Mouse (Mus musculus) neural tube, embryonic 14.5 days (tissue): ENCODE results near the gene Ppm1e. TPM values are rescaled to one million over a fixed set of nuclear protein-coding genes. Genes with fewer than 3 reads are reported as not detected.
A peak's percentile ranks its signal among the peaks of the same experiment; 100 is the strongest.

Experiments used
- ATAC-seq: fragments of 200-750 bp; cut with Nextera tagmentation; 2 replicates; pipeline ENCODE4 v1.8.0; 2017; ENCODE audit warnings: low read depth, mild to moderate bottlenecking, moderate TSS enrichment, moderate library complexity
- H3K27ac ChIP-seq: fragments of 300-500 bp; sonication (generic); 2 replicates; pipeline ENCODE4 v1.5.1; 2014; ENCODE audit warnings: low read depth, mild to moderate bottlenecking, control low read depth, low read length, moderate library complexity, mixed read lengths
- H3K27me3 ChIP-seq: fragments of 300-500 bp; sonication (generic); 2 replicates; pipeline ENCODE4 v1.6.1; 2014; ENCODE audit warnings: low read length; ENCODE audit not compliant: control insufficient read depth, insufficient read depth
- H3K36me3 ChIP-seq: fragments of 300-500 bp; sonication (generic); 2 replicates; pipeline ENCODE4 v1.6.1; 2014; ENCODE audit warnings: low read length, mixed read lengths; ENCODE audit not compliant: control insufficient read depth, insufficient read depth
- H3K4me1 ChIP-seq: fragments of 300-500 bp; sonication (generic); 2 replicates; pipeline ENCODE4 v1.6.1; 2014; ENCODE audit warnings: low read length; ENCODE audit not compliant: control insufficient read depth, insufficient read depth
- H3K4me2 ChIP-seq: fragments of 300-500 bp; sonication (generic); 2 replicates; pipeline ENCODE4 v1.6.1; 2014; ENCODE audit warnings: mild to moderate bottlenecking, low read depth, low read length, control low read depth
- H3K4me3 ChIP-seq: fragments of 300-500 bp; sonication (generic); 2 replicates; pipeline ENCODE4 v1.5.1; 2014; ENCODE audit warnings: low read depth, low read length, control low read depth, mixed read lengths
- H3K9ac ChIP-seq: fragments of 300-500 bp; sonication (generic); replicated peaks from 2 replicates; pipeline ENCODE4 v1.6.1; 2014; ENCODE audit warnings: low read depth, mild to moderate bottlenecking, control low read depth, low read length, mixed read lengths
- H3K9me3 ChIP-seq: fragments of 300-500 bp; sonication (generic); 2 replicates; pipeline ENCODE4 v1.6.1; 2016; ENCODE audit warnings: low read length; ENCODE audit not compliant: control insufficient read depth
- WGBS: fragments of 180-500 bp; shearing (Covaris S2); extraction: QIAGEN DNeasy Blood & Tissue Kit; methylation state at CpG from one replicate; pipeline ENCODE4 v1.1.7; 2014; 5-methylcytosine and 5-hydroxymethylcytosine counted together
- polyA plus RNA-seq: library from polyadenylated mRNA; unstranded; fragments of >200 nt; fragmentation: Nextera tagmentation; extraction: Ambion mirVana; gene quantifications from 2 replicates; pipeline ENCODE4 v1.2.1, GENCODE M21; 2014

Gene Ppm1e
- polyA plus RNA-seq, 1 experiment from 2014 or later, result 40.2 TPM

DNA sequence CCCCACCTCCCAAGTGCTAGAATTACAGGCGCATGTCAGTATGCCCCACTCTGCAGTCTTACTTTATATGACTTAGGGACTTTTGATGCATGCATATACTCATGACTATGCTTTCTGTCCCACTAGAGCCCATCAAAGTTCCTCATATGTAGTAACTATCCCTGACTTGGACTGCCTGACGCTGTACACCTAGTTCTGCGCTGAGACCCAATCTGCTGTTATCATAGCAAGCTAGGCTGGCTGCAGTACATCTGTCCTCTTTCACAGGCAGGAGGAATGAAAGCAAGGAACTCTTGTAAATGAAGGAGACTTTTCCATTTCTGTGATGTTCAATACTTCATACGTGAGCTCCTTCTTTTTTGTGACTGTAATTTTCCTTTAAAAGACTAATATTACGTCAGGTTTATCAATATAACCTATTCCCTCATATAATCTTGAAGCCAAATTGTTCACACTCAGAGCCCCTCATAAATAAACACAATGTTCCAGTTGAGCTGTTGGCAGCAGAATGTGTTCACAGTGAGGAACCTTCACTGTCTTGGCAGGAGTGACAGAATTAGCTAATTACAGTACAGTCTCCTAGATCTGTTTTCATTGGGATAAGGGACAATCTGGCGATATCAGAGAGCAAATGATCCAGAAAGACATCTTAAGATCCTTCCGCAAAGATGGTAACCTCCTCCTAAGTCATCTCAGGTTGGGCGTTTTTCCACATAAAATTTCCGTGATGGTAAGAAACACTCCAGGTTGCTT, 39.7 kb downstream of the Ppm1e start:
- Histone ChIP-seq H3K4me1 (no peaks in the 10 kb centered on the region), H3K27me3 (no peaks in the 10 kb centered on the region), H3K9ac (no peak overlapping the region), H3K4me2 (no peak overlapping the region), H3K4me3 (no peak overlapping the region), H3K36me3 (no peaks in the 10 kb centered on the region), H3K27ac (peak overlapping the region; percentile 35; the same call in 1 of the 2 replicates), H3K9me3 (no peaks in the 10 kb centered on the region)
- WGBS, result 78% methylated on average over 9 of the region's 9 CpGs
- ATAC-seq, result no peak

DNA sequence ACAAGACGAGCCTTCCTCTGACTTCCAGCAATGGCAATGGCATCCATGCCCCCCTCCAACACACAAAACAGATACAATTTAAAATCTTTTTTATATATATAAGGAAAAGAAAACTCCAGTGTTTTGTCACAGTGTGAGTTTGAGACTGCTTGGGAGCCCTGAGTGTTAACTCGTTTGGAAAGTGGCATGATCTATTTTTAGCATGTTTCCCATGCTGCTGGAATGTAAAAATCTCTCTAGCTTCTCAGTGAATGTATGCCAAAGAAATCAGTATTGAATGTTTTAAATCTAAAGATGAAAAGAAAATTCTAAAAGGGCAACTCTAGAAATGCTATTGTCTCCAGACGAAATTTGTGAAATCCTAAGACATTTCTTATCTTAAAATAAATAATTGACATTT, 45.3 kb downstream of the Ppm1e start:
- ATAC-seq, result no peak
- H3K4me1 ChIP-seq, result no peaks in the 10 kb centered on the region
- H3K4me2 ChIP-seq, result no peak overlapping the region
- H3K9me3 ChIP-seq, result no peaks in the 10 kb centered on the region
- no peak overlapping the region for H3K27ac ChIP-seq
- H3K27me3 ChIP-seq, result no peaks in the 10 kb centered on the region
- H3K9ac ChIP-seq, result no peak overlapping the region
- 66% methylated on average over 3 of the region's 3 CpGs for WGBS
- no peak overlapping the region for H3K4me3 ChIP-seq
- H3K36me3 ChIP-seq, result no peaks in the 10 kb centered on the region

DNA sequence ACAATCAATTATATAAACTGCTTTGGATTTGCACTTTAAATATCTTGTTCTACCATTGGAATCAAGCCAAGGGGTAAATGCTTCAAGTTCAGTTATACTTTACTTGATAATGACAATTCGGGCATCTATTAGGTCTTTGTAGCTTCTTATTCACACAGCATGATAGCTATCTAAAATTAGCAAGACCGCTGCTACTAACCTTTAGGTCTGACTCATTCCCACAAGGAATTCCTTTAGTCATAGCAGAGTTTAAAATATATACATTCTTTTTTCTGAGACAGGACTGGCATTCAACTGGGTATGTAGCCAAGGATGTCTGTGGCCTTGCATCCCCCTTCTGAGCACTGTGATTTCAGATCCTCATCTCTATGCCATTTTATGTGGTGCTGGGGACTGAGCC, 48.5 kb downstream of the Ppm1e start:
- no peaks in the 10 kb centered on the region for H3K9me3 ChIP-seq
- H3K27ac ChIP-seq, result no peak overlapping the region
- no peak overlapping the region for H3K4me3 ChIP-seq
- no peaks in the 10 kb centered on the region for H3K27me3 ChIP-seq
- H3K36me3 ChIP-seq, result no peaks in the 10 kb centered on the region
- no peak overlapping the region for H3K4me2 ChIP-seq
- 86% methylated on average over 2 of the region's 2 CpGs for WGBS
- no peak overlapping the region for H3K9ac ChIP-seq
- ATAC-seq, result no peak
- no peaks in the 10 kb centered on the region for H3K4me1 ChIP-seq

DNA sequence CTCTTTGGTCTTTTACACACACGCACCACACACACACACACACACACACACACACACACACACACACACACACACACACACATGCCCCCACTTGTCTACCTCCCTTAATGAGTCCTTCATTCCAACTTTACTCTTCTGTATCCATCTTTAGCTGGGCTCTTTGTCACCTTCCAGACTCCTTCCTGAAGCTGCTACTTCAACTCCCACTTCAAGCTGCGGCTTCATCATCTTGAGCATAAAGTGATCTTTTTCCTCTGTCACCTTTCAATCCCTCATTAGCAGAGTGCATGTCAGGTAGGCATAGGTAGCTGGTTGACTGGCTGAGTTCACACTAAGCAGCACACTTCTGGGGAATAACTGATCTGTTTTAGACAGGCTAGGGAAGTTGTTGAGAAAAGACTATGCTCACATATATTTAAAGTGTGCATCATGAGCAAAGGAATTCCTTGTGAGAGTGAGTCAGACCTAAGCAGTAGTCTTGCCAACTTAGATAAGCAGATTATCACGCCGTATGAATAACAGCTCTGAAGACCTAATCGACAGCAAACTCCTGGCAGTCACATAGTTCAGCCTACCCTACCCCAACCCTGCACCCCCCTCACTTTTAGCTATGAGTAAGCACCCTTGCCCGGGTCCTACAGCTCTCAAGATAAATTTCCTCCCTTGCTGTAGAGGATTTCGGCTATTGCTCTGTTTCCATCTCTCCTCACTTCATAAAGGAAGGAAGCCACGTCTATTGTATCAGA, 49.3 kb downstream of the Ppm1e start:
- Histone ChIP-seq H3K36me3 (no peaks in the 10 kb centered on the region), H3K9me3 (no peaks in the 10 kb centered on the region), H3K4me2 (no peak overlapping the region), H3K4me1 (no peaks in the 10 kb centered on the region), H3K27ac (no peak overlapping the region), H3K9ac (no peak overlapping the region), H3K27me3 (no peaks in the 10 kb centered on the region), H3K4me3 (no peak overlapping the region)
- 89% methylated on average over 8 of the region's 8 CpGs for WGBS
- no peak for ATAC-seq

- ATAC-seq, result no peak
- Histone ChIP-seq H3K27me3 (no peaks in the 10 kb centered on the region), H3K4me1 (no peaks in the 10 kb centered on the region), H3K9me3 (no peaks in the 10 kb centered on the region), H3K4me3 (no peak overlapping the region), H3K36me3 (no peaks in the 10 kb centered on the region), H3K27ac (no peak overlapping the region), H3K4me2 (no peak overlapping the region), H3K9ac (no peak overlapping the region)
- 79% methylated on average over 5 of the region's 5 CpGs for WGBS
Observed at GRCm38 (mm10) chr11:87299066-87299465, 59.8 kb downstream of the Ppm1e start.

GRCm38 (mm10) chr11:87296467-87296866, 62.4 kb downstream of the Ppm1e start:
- H3K9ac ChIP-seq, result no peak overlapping the region
- no peaks in the 10 kb centered on the region for H3K4me1 ChIP-seq
- WGBS, result 91% methylated on average over 6 of the region's 6 CpGs
- no peaks in the 10 kb centered on the region for H3K27me3 ChIP-seq
- ATAC-seq, result no peak
- H3K9me3 ChIP-seq, result no peaks in the 10 kb centered on the region
- no peak overlapping the region for H3K4me3 ChIP-seq
- no peak overlapping the region for H3K27ac ChIP-seq
- H3K36me3 ChIP-seq, result no peaks in the 10 kb centered on the region
- H3K4me2 ChIP-seq, result no peak overlapping the region

DNA sequence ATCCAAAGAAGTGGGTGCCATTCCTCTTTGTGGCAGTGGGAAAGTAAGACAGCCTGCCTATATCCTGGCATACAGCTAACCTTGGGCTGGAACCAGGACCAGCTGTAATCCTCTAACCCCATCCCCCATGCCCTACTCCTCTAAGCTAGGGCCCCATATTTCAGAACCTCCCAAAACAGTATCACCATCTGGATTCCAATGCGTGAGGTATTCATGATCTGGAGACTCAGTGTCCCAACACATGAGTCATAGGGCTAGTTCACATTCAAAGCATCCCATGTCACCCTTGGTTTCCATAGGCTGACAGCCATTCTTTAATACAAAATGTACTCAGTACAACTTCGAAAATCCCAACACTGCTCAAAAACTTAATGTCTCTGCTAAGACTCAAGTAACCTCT, 63.2 kb downstream of the Ppm1e start:
- Histone ChIP-seq H3K9me3 (no peaks in the 10 kb centered on the region), H3K36me3 (no peaks in the 10 kb centered on the region), H3K27ac (no peak overlapping the region), H3K4me3 (no peak overlapping the region), H3K27me3 (no peaks in the 10 kb centered on the region), H3K9ac (no peak overlapping the region), H3K4me2 (no peak overlapping the region), H3K4me1 (no peaks in the 10 kb centered on the region)
- ATAC-seq, result no peak
- 91% methylated on average over 2 of the region's 2 CpGs for WGBS

- Histone ChIP-seq H3K4me1 (no peaks in the 10 kb centered on the region), H3K27me3 (no peaks in the 10 kb centered on the region), H3K9ac (no peak overlapping the region), H3K4me3 (no peak overlapping the region), H3K27ac (no peak overlapping the region), H3K36me3 (no peaks in the 10 kb centered on the region), H3K9me3 (no peaks in the 10 kb centered on the region), H3K4me2 (no peak overlapping the region)
- ATAC-seq, result no peak
- 90% methylated on average over 8 of the region's 8 CpGs for WGBS
Observed at GRCm38 (mm10) chr11:87289313-87289712, 69.5 kb downstream of the Ppm1e start.

DNA sequence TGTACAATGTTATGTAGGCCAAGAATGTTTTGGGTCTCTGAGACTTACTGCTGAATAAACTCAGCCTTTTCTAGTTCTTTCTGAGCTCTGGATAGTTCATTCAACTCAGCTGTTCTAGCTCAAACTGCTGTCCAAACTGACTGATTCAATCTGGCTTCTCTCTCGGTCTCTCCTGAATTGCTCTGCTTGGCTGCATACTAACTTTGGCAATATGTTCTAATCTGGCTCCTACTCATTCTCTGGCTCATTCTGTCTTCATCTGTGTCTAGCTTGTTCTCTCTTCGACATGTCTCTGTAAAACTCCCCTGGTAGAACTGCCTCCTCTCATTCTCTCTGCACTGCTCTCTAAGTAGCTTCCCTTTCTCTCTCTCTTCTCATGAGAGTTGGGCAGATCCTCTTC, 72.6 kb downstream of the Ppm1e start:
- H3K4me3 ChIP-seq, result no peak overlapping the region
- H3K4me2 ChIP-seq, result no peak overlapping the region
- no peak for ATAC-seq
- no peaks in the 10 kb centered on the region for H3K9me3 ChIP-seq
- no peaks in the 10 kb centered on the region for H3K36me3 ChIP-seq
- 93% methylated on average over 2 of the region's 2 CpGs for WGBS
- no peak overlapping the region for H3K27ac ChIP-seq
- H3K27me3 ChIP-seq, result no peaks in the 10 kb centered on the region
- no peak overlapping the region for H3K9ac ChIP-seq
- no peaks in the 10 kb centered on the region for H3K4me1 ChIP-seq
